Mouse (Mus musculus) C2C12 (cell line): ENCODE measurements at regions not wholly inside any gene's neighbourhood (a gene's known extent, or its start where the extent isn't known, plus 50 kb on each side); places are given as distances from the start of the nearest gene placed in this dataset.

Experiments
- CEBPB ChIP-seq: IDR thresholded peaks from one replicate; pipeline ENCODE4 v1.6.1; 2011; ENCODE audit warnings: low read depth, mild to moderate bottlenecking, control low read depth, moderate library complexity
- CTCF ChIP-seq: IDR thresholded peaks from one replicate; pipeline ENCODE4 v1.5.1; 2011; ENCODE audit not compliant: control insufficient read depth, insufficient read depth, insufficient read length
- FOSL1 ChIP-seq: IDR thresholded peaks from one replicate; pipeline ENCODE4 v1.8.0; 2011; ENCODE audit warnings: mild to moderate bottlenecking, low read length; ENCODE audit not compliant: poor library complexity, insufficient read depth, severe bottlenecking
- MAX ChIP-seq: IDR thresholded peaks from one replicate; pipeline ENCODE4 v1.6.1; 2011; ENCODE audit warnings: mild to moderate bottlenecking, control low read depth
- MYOD1 ChIP-seq: IDR thresholded peaks from one replicate; pipeline ENCODE4 v1.6.1; 2011; ENCODE audit warnings: low read depth; ENCODE audit not compliant: control insufficient read depth, insufficient read length
- MYOG ChIP-seq: IDR thresholded peaks from one replicate; pipeline ENCODE4 v1.6.1; 2011; ENCODE audit not compliant: control insufficient read depth, insufficient read length; ENCODE audit errors: extremely low read depth

- TF ChIP-seq CTCF (no peak), MYOG (no peak), FOSL1 (no peak), MAX (no peak), MYOD1 (no peak), CEBPB (no peak)
These were observed 164.3 kb upstream of the Tmpo start for GRCm38 (mm10) chr10:91345465-91345864.
